Mouse (Mus musculus) hindbrain, embryonic 15.5 days (tissue): Measurements from ENCODE around the gene Lin52. TPM values are rescaled to one million over a fixed set of nuclear protein-coding genes. Genes with fewer than 3 reads are reported as not detected.
"Not testable (repeated sequence)": the region's sequence is repeated elsewhere in the genome, so short reads cannot be mapped to it uniquely, and the experiment has no call there.

Experiments used
- ATAC-seq: fragments of 200-750 bp; cut with Nextera tagmentation; 2 replicates; pipeline ENCODE4 v1.8.0; 2017; ENCODE audit warnings: low read depth, moderate number of reproducible peaks, moderate TSS enrichment; ENCODE audit not compliant: low FRiP score
- H3K27ac ChIP-seq: fragments of 300-500 bp; sonication (generic); replicated peaks from 2 replicates; pipeline ENCODE4 v1.5.1; 2015; ENCODE audit warnings: mild to moderate bottlenecking, inconsistent platforms
- H3K27me3 ChIP-seq: fragments of 300-500 bp; sonication (generic); 2 replicates; pipeline ENCODE4 v1.6.1; 2015; ENCODE audit warnings: control low read depth, inconsistent platforms
- H3K36me3 ChIP-seq: fragments of 300-500 bp; sonication (generic); 2 replicates; pipeline ENCODE4 v1.6.1; 2015; ENCODE audit warnings: control low read depth, inconsistent platforms
- H3K4me1 ChIP-seq: fragments of 300-500 bp; sonication (generic); replicated peaks from 2 replicates; pipeline ENCODE4 v1.6.1; 2015; ENCODE audit warnings: control low read depth, inconsistent platforms
- H3K4me2 ChIP-seq: fragments of 300-500 bp; sonication (generic); 2 replicates; pipeline ENCODE4 v1.6.1; 2015; ENCODE audit warnings: moderate library complexity, mild to moderate bottlenecking, inconsistent platforms
- H3K4me3 ChIP-seq: fragments of 300-500 bp; sonication (generic); 2 replicates; pipeline ENCODE4 v1.5.1; 2015; ENCODE audit warnings: mild to moderate bottlenecking, inconsistent platforms
- H3K9ac ChIP-seq: fragments of 300-500 bp; sonication (generic); 2 replicates; pipeline ENCODE4 v1.6.1; 2015; ENCODE audit warnings: inconsistent platforms
- H3K9me3 ChIP-seq: fragments of 300-500 bp; sonication (generic); 2 replicates; pipeline ENCODE4 v1.6.1; 2016; ENCODE audit warnings: control low read depth, inconsistent platforms
- WGBS: fragments of 180-500 bp; shearing (Covaris S2); methylation state at CpG from one replicate; pipeline ENCODE4 v1.1.7; 2015; 5-methylcytosine and 5-hydroxymethylcytosine counted together
- polyA plus RNA-seq: library from polyadenylated mRNA; unstranded; fragments of >200 nt; fragmentation: Nextera tagmentation; extraction: Ambion mirVana; gene quantifications from 2 replicates; pipeline ENCODE4 v1.2.1, GENCODE M21; 2015

Lin52 gene
- polyA plus RNA-seq, 1 experiment from 2014 or later: 31.2 TPM

GRCm38 (mm10) chr12:84524147-84525050 lies 73.2 kb downstream of the Lin52 start:
- WGBS: 72% methylated on average over 11 of the region's 11 CpGs
- ATAC-seq: no peak

GRCm38 (mm10) chr12:84525422-84525821 lies 74.2 kb downstream of the Lin52 start:
- ATAC-seq: no peak
- peaks cover 15% of the 10 kb centered on the region; the same call in 1 of the 2 replicates for H3K27me3 ChIP-seq
- H3K36me3 ChIP-seq: no peaks in the 10 kb centered on the region

More at GRCm38 (mm10) chr12:84524147-84525050, 73.2 kb downstream of the Lin52 start:
- H3K27ac ChIP-seq: no peak overlapping the region
- peaks cover 15% of the 10 kb centered on the region; the same call in 1 of the 2 replicates for H3K27me3 ChIP-seq
- peaks cover 11% of the 10 kb centered on the region; the same call in 1 of the 2 replicates for H3K4me1 ChIP-seq
- no peak overlapping the region for H3K4me2 ChIP-seq
- H3K4me3 ChIP-seq: no peak overlapping the region
- H3K9ac ChIP-seq: no peak overlapping the region
- H3K9me3 ChIP-seq: no peaks in the 10 kb centered on the region
- H3K36me3 ChIP-seq: no peaks in the 10 kb centered on the region

GRCm38 (mm10) chr12:84530426-84530825 lies 79.2 kb downstream of the Lin52 start:
- H3K27me3 ChIP-seq: peaks cover 17% of the 10 kb centered on the region; the same call in 1 of the 2 replicates

More at GRCm38 (mm10) chr12:84525422-84525821, 74.2 kb downstream of the Lin52 start:
- no peak overlapping the region for H3K9ac ChIP-seq
- H3K4me3 ChIP-seq: no peak overlapping the region
- no peak overlapping the region for H3K4me2 ChIP-seq
- no peak overlapping the region; the same call in 1 of the 2 replicates for H3K27ac ChIP-seq
- no peaks in the 10 kb centered on the region for H3K9me3 ChIP-seq
- 91% methylated on average over 12 of the region's 12 CpGs for WGBS
- peaks cover 11% of the 10 kb centered on the region; the same call in 1 of the 2 replicates for H3K4me1 ChIP-seq

GRCm38 (mm10) chr12:84531906-84532829 lies 80.9 kb downstream of the Lin52 start:
- Histone ChIP-seq H3K36me3 (no peaks in the 10 kb centered on the region), H3K4me2 (no peak overlapping the region), H3K9ac (no peak overlapping the region), H3K27me3 (peaks cover 22% of the 10 kb centered on the region), H3K4me1 (peaks cover 21% of the 10 kb centered on the region), H3K9me3 (no peaks in the 10 kb centered on the region), H3K4me3 (no peak overlapping the region), H3K27ac (peak overlapping the region; percentile 14; the same call in 1 of the 2 replicates)
- 26% methylated on average over 13 of the region's 13 CpGs for WGBS
- ATAC-seq: peak; percentile 86

More at GRCm38 (mm10) chr12:84530426-84530825, 79.2 kb downstream of the Lin52 start:
- Histone ChIP-seq H3K9me3 (no peaks in the 10 kb centered on the region), H3K9ac (no peak overlapping the region), H3K4me1 (peaks cover 24% of the 10 kb centered on the region), H3K36me3 (no peaks in the 10 kb centered on the region), H3K4me3 (no peak overlapping the region), H3K27ac (no peak overlapping the region), H3K4me2 (no peak overlapping the region)
- 91% methylated on average over 5 of the region's 5 CpGs for WGBS
- ATAC-seq: no peak

- Histone ChIP-seq H3K9ac (no peak overlapping the region), H3K4me3 (no peak overlapping the region), H3K4me1 (peaks cover 21% of the 10 kb centered on the region), H3K36me3 (no peaks in the 10 kb centered on the region), H3K27me3 (peaks cover 21% of the 10 kb centered on the region), H3K27ac (peak overlapping the region; percentile 14; the same call in 1 of the 2 replicates), H3K9me3 (no peaks in the 10 kb centered on the region), H3K4me2 (no peak overlapping the region)
- no peak; the same call in 1 of the 2 replicates for ATAC-seq
- 49% methylated on average over 8 of the region's 8 CpGs for WGBS
These were observed 81.6 kb downstream of the Lin52 start for GRCm38 (mm10) chr12:84532830-84533199.

GRCm38 (mm10) chr12:84533706-84534486 lies 82.7 kb downstream of the Lin52 start:
- WGBS: 67% methylated on average over 7 of the region's 7 CpGs
- Histone ChIP-seq H3K4me2 (no peak overlapping the region), H3K9ac (no peak overlapping the region), H3K27me3 (peaks cover 17% of the 10 kb centered on the region; the same call in 1 of the 2 replicates), H3K4me3 (no peak overlapping the region), H3K9me3 (no peaks in the 10 kb centered on the region), H3K4me1 (peaks cover 21% of the 10 kb centered on the region), H3K36me3 (no peaks in the 10 kb centered on the region), H3K27ac (no peak overlapping the region)
- no peak for ATAC-seq

GRCm38 (mm10) chr12:84539537-84539936 lies 88.3 kb downstream of the Lin52 start:
- H3K36me3 ChIP-seq, H3K4me2 ChIP-seq, H3K27ac ChIP-seq, H3K9ac ChIP-seq, H3K4me1 ChIP-seq, H3K4me3 ChIP-seq, ATAC-seq, H3K9me3 ChIP-seq: not testable (repeated sequence)
- 86% methylated on average over 3 of the region's 3 CpGs for WGBS
- peaks cover 12% of the 10 kb centered on the region; the same call in 1 of the 2 replicates for H3K27me3 ChIP-seq

GRCm38 (mm10) chr12:84541391-84541958 lies 90.3 kb downstream of the Lin52 start:
- no peaks in the 10 kb centered on the region for H3K36me3 ChIP-seq
- no peak overlapping the region for H3K9ac ChIP-seq
- no peaks in the 10 kb centered on the region for H3K9me3 ChIP-seq
- WGBS: 62% methylated on average over 11 of the region's 11 CpGs
- no peak overlapping the region for H3K4me2 ChIP-seq
- ATAC-seq: no peak
- peaks cover 6% of the 10 kb centered on the region; the same call in 1 of the 2 replicates for H3K27me3 ChIP-seq
- H3K4me1 ChIP-seq: no peaks in the 10 kb centered on the region
- H3K27ac ChIP-seq: no peak overlapping the region
- no peak overlapping the region for H3K4me3 ChIP-seq

GRCm38 (mm10) chr12:84546028-84546427 lies 94.8 kb downstream of the Lin52 start:
- Histone ChIP-seq H3K36me3 (no peaks in the 10 kb centered on the region), H3K4me2 (no peak overlapping the region), H3K27ac (no peak overlapping the region), H3K4me3 (no peak overlapping the region), H3K9me3 (no peaks in the 10 kb centered on the region), H3K9ac (no peak overlapping the region), H3K4me1 (no peaks in the 10 kb centered on the region), H3K27me3 (0 out of 2 replicates have a peak, but pooled peaks cover 3% of the 10 kb centered on the region)
- 4% methylated on average over 12 of the region's 12 CpGs for WGBS
- peak; percentile 76; the same call in 1 of the 2 replicates for ATAC-seq

GRCm38 (mm10) chr12:84546577-84547085 lies 95.4 kb downstream of the Lin52 start:
- no peak overlapping the region for H3K9ac ChIP-seq
- no peaks in the 10 kb centered on the region for H3K9me3 ChIP-seq
- H3K4me3 ChIP-seq: no peak overlapping the region
- H3K27me3 ChIP-seq: 0 out of 2 replicates have a peak, but pooled peaks cover 3% of the 10 kb centered on the region
- 38% methylated on average over 2 of the region's 2 CpGs for WGBS
- 0 out of 2 replicates have a peak, but pooled peaks have one; percentile 16 for ATAC-seq
- no peaks in the 10 kb centered on the region for H3K4me1 ChIP-seq
- H3K36me3 ChIP-seq: no peaks in the 10 kb centered on the region
- H3K4me2 ChIP-seq: no peak overlapping the region
- no peak overlapping the region for H3K27ac ChIP-seq
